Mouse (Mus musculus) thymus, postnatal 0 days (tissue): Measurements from ENCODE around the gene Vps26b. TPM values are rescaled to one million over a fixed set of nuclear protein-coding genes. Genes with fewer than 3 reads are reported as not detected.

ENCODE experiments used
- DNase-seq: peaks from one replicate; pipeline ENCODE4 v3.0.0-alpha.2; 2015; ENCODE audit warnings: low spot score
- polyA plus RNA-seq: library from polyadenylated mRNA; unstranded; fragments of >200 nt; fragmentation: Nextera tagmentation; extraction: Ambion mirVana; gene quantifications from 2 replicates; pipeline ENCODE4 v1.2.1, GENCODE M21; 2015

The Vps26b gene
- polyA plus RNA-seq, 1 experiment from 2014 or later, result 31.3 TPM

DNA sequence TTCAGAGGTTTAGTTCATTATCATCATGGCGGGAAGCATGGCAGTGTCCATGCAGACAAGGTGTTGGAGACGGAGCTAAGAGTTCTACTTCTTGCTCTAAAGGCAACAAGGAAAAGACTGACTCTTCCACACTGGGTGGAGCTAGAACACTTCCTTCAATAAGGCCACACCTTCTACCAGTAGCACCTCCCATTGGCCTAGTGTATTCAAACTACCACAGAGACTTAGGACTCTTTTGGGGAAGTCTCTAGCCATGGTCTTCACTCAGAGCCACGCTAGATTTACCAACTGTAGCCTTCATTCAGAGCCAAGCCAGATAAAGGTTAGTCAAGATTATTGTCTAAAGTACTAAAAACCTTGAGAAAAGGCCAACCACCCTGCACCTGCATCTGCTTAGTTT lies 32.8 kb downstream of the Vps26b start:
- DNase-seq, result no peak

DNA sequence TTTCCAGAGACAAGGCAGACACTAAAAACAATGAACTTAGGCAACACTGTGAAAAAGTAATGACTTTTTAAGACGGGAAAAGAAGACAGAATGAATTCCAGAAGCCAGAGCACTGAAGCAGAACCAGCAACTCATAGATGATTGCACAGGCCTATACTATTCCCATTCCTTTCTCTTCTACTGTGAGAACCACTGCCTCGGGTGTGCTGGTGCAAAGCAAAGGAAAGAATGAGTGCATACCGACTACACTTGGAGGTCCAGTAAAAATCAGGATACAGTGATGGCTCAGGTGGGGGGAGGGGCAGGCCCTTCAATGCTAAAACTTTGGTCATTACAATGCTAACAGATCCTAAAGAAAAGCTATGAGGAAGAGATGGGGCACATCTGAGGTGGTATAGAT lies 36.0 kb downstream of the Vps26b start:
- no peak for DNase-seq

DNA sequence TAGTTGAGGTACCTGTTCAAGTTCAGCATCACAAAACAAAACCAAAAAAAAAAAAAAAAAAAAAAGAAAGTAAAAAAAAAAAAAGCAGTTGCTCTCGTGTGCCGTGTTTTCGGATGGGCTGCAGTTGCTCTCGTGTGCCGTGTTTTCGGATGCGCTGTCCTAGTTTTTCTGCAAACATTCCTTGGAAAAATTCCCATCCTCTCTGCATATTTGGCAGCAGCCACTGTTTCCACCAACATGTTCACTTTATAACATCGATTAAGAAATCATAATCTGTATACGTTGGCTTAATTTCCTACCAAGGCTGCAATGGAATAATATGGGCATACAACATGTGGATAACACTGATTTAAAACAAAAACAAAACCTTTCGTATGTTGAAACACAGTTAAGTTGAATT lies 36.7 kb downstream of the Vps26b start:
- DNase-seq, result no peak

DNA sequence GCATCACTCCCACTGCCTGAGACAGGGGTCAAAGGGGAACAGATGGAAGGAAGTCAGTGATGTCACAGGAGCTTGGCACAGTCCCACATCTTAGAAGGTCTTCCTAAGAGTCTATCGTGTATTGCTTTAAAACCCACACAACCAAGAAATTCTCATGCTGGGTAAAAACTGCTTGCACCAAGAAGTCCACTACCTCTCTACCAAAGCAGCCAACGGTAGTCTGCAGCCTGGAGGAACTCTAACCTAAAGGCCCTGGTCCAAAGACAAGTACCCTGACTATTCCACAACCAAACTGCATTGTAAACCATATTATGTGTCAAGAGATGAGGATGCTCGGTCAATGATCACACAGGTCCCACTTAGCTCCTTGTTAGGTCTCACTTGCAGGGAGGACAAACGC lies 39.7 kb downstream of the Vps26b start:
- no peak for DNase-seq

DNA sequence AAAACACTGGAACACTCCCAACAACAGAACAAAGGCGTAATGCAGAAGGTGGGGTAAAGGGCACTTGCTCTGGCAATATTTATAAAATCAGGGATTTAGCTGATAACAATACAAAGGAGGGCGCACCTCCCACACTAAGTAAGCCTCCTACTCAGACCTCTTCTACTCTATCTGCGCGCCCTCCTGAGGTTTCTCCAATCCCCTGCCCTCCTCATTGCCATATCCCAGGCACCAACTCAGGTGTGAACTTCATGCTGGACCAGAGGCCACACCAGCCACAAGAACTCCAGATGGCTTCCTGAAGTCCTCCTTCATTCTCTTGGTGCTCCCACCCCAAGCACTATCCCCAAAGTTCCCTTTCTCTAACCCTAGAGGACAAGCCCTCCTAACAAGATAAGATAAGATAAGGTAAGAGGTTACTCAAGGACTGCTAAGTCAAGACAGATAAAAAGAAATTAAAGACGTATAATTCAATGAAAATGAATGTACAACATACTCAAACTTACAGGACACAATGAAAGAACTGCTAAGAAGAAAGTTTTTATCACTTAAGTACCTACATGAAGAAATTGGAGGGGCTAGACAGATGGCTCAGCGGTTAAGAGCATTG lies 44.1 kb downstream of the Vps26b start:
- DNase-seq, result no peak

DNA sequence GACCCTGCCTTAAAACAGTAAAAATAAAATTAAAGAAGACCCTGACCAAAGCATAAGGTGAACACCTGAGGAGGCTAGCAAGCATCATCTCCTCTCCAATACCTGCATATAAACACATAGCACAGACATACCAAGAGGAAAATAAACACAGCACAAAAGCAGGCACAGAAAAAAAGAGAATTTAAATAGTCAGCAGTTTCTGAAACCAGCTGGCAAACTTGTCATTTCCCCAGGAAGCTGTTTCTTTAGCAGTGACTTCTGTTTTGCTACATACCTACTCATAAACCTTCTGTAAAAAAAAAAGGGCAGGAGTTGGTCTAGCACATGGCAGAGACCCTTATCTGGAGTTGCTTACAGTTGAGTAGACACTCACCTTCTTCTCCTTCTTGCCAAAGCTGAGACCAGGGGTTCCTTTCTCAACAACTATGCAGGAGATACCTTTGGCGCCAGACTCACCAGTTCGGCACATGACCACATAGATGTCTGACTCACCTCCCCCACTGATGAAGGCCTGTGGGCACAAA lies 44.7 kb downstream of the Vps26b start:
- DNase-seq, result no peak

DNA sequence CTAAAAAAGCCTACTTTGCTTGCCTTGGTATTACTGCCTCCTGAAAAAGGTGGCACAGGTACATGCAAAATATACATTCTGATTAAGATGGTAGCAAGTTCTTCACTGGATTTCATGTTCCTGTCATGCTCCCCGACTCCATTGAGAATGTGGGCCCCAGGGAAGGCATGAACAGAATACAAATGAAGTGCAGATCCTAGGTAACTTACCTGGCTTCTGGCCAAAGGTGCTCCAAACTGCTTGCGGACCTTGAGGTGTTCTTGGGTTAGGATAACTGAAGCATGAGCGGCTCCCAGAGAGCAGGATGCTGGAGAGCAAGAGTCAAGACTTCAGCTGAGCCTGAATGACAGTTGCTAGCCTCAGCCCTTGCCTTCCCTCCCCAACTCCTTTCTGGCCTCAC lies 51.1 kb downstream of the Vps26b start:
- DNase-seq, result no peak

DNA sequence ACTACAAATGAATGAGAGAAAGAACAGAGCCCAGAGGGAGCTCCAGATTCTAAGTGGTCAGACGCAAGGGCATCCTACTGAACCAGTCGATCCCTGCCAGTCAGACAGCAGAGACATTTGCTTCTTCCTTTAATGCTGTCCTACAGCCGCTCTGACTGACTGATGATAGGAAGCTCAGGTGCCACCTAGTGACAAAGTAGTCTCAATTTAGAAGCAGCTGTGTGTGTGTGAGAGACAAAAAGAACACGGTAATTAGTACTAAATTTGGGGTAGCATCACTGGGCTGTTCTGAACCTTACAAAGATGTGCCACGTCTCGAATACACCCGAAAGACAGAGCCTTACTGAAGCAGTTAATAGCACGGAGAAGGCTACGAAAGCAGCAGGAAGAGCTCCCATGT lies 52.1 kb downstream of the Vps26b start:
- DNase-seq, result no peak

Other genes with a start within 250 kb of the Vps26b start
- gene Glb1l2, start 223.6 kb downstream of the Vps26b start, polyA plus RNA-seq, result 0.27 and 0.35 TPM in 2 replicates
- not detected in 2 replicates for gene Glb1l3, start 169.2 kb downstream of the Vps26b start, polyA plus RNA-seq
- gene Gm1110, start 107.0 kb downstream of the Vps26b start, polyA plus RNA-seq, result not detected in 2 replicates
- gene Acad8, start 30.5 kb downstream of the Vps26b start, polyA plus RNA-seq, result 26.7 and 26.9 TPM in 2 replicates
- 139 and 141 TPM in 2 replicates for gene Thyn1, start 30.4 kb downstream of the Vps26b start, polyA plus RNA-seq
- 36.3 and 38.7 TPM in 2 replicates for gene Ncapd3, start 110 bp upstream of the Vps26b start, polyA plus RNA-seq
- gene Jam3, start 125.4 kb upstream of the Vps26b start, polyA plus RNA-seq, result 3.4 and 4.5 TPM in 2 replicates